Mouse (Mus musculus) R1 (cell line): Measurements from ENCODE around the gene Ppp1r26.

Source experiments
- DNase-seq: peaks from one replicate; pipeline ENCODE4 v3.0.0-alpha.2; 2018; ENCODE audit warnings: low read depth, low spot score

Ppp1r26 gene

DNA sequence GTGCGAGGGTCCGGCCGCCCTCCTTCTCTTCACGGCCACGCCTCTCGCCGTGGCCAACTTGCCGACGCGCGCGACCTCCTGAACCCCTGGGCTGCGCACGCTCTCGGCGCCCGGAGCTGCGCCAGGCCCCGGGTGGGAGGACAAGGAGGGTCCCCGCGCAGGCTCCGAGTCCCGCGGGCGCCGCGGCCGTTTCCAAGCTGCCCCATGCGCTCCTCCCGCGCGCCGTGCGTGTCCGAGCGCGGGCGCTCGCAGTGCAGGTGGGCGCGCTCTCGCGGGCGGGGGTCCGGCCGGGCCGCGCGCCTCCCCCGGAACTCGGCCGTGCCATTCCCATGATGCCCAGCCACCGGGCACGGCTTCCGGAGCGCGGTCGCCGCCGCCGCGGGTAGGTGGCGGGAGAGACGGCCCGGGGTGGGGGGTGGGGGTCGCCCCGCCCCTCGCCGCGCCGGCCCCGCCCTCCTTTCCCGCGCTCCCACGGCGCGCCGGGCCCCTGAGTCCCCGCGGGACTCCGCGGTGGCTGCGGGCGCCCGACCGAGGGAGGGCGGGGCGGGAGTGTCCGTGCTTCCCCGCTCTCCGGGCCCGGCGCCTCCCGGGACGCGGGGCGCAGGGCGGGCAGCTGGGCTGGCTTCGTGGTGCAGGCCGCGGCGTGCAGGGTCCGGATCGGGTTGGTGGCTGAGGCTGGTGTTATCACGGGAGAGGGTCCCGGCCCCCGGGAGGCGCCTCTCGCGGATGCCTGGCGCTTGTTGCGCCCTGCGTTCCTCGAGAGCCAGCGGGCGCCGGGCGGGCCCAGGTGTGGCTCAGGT is at the start of gene Ppp1r26:
Gene Ppp1r26, plus strand, starts transcription at position 286 of the 800 bp plus-strand sequence.
- DNase-seq, result no peak

DNA sequence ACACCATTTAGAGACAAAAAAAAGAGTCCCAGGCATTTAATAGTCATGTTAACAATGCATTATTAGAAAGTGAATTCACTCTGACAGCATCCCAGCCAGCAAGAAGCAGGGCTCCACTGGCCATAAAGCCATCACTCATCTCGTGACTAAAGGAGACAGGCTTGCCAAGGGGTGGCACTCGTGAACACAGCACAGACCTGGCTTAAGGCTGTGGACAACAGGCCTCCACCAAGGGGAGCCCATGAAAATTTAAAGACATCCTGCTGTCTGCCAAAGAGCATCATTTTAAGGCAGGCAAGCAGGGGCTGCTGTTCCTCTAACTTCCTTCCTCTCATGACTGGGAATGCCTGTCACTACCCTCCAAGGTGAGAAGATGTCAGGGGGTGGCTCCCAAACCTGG is 49.7 kb upstream of the Ppp1r26 start:
- DNase-seq, result no peak

DNA sequence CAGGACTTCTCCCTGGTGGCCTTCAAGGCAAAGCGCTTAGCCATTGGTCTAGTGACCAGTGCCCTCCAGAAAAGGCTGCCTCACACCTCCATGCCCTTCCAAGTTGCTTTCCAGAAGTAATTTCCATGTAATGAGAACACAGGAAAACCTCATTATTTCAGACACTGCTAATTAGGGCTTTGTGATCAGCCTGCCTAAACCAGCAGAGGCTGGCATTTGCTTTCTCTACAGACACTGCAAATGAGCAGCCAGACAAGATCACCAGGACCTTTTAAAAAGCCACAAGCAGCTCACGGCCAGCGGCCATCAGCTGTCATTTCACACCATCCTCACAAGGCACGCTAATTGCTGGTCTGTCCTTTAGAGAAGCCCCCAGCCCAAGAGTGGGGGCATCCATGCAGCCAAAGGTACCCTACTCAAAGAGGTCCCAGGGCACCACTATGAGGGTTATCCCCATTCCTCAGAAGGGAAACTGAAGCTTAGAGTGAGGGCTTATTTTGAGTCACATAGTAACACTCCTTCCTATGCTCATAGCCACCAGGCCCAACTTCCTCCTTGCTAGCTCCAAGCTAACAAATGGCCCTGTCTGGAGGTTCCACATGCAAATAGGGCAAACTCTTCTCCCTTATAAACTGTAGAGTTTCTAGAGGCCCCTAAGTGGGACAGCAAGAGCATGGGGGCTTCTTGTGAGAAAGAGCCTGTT is 49.0 kb upstream of the Ppp1r26 start:
- no peak for DNase-seq

DNA sequence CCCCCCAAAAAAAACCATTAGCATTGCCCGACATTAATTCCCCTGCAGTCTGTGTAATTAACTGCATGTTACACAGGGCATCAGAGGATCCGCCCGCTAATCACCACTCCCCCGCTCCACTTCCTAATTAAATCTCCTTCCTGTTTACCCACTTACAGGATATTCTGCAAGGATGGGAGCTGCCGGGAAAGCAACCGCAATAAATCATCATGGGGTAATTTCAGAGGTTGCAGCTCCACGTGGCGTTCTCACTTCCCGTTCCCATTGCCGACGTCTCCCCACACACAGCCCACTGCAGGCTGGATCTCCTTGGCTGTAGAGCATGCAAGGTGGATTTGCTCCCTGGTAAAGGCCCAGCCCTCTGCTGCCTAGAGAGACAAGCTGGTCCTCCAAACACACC is 45.0 kb upstream of the Ppp1r26 start:
- DNase-seq, result no peak

DNA sequence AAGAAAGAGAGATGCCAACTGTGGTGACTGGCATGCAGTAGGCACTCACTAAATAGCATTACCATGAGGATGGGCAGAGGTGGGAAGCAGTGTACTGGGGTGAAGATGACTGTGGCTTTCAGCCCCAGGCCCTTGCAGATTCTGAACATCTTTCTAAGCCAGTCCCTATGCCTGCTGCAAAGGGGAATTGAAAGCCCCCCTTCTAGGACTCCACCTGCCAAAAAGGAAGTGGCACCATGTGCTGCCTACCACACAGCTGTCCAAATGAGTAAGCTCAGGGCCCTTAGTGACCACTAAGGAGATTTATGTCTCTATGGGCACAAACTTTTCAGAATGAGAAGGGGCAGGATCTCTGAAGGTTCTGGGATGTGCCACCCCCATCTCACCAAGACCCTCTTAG is 44.5 kb upstream of the Ppp1r26 start:
- DNase-seq, result no peak

DNA sequence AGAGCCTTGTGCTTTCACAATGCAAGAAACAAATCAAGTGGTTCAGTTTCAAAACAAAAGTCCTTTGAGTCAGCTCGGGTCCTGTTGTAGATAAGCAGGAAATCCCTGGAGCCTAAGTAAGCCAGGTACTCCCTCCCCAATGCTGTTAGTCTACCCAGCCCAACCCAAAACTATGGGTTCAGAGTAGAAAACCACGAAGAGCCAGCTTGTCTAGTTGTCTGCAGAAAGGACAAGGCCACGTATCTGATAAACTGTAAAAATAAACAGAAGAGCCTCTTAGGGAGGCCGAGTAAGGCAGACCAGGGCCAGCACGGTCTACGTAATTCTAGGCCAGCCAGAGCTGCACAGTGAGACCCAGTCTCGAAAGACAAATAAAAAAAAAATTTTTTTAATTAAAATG is 38.8 kb upstream of the Ppp1r26 start:
- no peak for DNase-seq

DNA sequence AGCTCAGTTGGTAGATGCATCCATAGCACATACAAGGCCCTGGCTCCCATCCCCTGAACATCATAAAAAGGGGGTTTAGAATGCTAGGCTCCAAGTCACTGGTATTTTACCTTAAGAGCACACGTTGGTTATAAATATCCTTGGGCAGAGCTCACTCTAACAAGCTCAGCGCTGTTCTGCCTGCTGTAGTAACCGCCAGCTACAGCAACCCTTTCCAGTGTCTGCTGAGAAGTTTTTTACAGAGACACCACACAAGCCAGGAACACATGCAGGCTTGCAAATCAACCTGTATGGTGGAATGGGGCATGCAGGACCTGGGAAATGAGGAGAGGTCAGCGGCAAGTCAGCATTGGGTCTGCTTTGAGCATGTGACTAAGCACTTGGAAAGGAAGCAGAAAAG is 37.5 kb upstream of the Ppp1r26 start:
- no peak for DNase-seq

DNA sequence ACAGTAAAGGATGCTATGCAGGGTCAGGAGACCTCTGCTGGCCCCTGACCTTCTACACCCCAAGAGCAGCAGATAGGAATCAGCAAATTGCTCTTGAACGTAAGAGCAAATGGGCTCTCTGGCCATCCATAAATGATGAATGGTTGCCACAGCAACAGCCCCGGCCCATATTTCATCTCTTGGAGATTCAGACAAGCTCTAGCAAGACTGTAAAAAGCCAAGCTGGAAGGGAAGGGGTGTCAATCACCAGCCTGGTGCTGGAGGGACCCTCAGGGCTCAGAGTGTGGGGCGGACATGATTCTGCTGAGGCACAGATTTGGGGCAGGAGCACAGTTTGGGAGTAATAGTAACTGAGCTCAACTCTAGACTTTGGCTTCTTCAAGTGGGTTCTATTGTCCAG is 37.0 kb upstream of the Ppp1r26 start:
- no peak for DNase-seq

DNA sequence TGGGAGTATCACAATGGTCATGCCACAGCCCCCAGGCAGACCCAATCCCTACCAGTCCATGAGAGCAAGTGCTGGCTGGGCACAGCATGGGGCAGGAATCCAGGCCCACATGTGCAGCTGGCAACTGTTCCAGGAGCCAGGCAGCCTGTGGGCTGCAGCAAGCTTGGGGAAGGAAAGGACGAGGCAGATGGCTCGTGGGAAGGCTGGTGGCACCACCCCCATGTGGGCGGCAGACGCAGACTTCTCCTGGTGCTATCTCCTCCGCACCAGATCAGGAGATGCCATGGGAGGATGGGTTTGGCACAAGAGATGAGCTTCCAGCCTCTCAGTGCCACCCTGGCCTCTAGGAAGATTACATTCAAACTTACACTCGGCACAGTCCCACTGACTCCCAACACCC is 33.7 kb upstream of the Ppp1r26 start:
- DNase-seq, result no peak

DNA sequence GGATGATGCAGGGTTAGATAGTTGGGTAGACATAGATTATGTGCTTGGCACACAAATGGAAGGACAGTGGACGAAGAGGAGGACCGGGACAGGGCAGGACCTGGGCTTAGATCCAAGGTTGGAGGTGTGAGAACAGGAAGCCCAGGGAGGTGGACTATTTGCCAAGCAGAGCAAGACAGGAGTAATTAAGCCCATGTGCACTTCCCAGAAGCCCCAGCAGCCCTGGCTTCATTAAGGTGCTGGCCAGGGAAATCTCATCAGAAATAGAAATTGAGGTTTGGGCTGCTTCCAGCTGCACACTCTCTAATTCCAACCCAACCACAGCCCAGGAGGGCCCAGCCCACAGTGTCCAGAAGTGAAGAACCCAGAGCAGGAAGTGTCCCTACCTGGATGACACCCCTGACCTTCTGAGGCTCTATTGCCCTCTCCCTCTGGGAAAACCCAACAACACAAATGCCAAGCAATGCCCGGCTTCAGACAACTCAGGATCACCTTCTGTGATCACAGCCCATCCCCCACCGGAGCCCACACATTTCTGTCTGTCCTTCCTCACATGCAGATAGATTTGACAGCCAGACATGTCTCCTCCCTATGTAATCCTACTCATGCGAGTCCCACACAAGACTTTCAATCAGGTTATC is 32.4 kb upstream of the Ppp1r26 start:
- DNase-seq, result no peak

DNA sequence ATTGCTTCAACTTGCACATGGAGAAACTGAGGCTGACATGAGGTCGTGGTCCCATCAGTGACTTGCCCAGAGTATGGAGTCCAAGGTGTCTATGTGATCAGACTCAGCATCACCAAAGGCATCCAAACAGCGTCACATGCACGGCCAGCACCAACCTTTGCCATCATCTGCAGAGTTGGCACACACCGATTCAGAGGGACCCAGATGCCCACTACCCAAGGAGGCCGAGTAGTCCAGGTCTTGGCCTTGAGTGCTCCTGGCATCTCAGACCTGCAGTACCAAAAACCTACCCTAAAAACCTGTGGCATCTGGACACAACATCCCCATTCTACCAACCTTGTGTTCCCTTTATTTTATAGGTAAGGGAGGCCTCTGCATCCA is 31.9 kb upstream of the Ppp1r26 start:
- DNase-seq, result no peak

DNA sequence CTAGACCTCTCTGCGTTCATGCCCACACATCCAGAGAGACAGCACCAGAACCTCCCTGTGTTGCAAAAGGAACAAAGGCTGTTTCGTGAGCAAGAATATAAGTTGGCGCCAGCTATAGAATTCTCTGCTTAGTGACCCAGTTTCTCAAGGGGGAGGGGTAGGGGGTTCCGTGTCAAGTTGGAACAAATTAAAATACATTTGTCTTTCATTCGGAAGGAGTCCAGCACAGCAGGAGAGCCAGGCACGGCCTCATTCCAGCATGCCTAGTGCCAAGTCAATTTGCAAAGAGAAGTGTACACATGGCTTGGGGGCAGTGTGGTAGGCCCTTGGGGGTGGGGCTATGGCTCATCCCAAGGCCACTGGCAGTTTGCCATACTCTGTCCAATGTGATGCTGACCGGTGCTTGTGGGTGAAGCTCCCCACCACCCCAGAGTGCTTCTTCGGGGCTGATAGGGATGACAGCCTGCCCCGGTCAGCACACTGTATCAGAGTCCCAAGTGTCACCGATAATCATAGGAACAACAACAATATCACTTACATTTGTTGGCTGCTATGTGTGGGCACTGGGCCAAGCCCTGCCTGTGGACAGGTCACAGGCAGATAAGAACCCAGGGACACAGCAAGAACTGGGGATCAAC is 31.1 kb upstream of the Ppp1r26 start:
- no peak for DNase-seq

DNA sequence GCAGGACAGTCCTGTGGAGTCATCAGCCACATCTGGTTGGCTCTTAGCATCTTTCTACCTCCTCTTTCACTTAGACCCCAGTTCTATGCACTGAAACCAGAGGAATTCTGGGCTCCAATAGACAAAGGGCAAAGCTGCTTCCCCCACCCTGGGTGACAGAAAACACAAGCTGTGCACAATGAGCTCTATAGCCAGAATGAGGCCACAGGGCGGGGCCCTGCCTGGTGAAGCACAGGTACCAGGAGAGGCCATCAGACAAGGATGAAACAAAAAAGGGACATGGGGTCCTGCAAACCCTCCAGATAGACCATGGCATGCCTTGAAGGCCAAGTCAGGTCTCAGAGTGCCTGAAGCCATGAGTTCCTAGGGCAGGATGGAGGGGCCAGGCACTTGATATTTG is 30.1 kb upstream of the Ppp1r26 start:
- DNase-seq, result no peak

DNA sequence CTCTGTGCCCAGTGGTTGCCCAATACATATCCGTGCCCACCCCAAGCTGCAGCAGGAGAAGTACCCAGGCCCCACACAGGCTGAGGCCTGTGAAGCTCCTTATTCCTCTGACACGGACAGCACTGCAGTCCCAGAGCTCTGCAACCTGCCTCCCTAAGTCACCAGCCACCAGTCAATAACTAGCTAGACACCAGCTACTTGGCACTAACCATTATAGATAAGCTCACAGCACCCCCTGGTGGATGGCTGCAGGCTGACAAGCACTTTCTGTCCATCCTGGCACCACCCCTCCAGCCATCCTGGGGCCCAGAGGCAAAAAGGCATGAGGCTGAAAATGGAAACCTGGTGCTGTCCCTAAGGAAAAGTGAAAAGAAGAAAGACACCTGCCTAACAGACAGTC is 28.6 kb upstream of the Ppp1r26 start:
- DNase-seq, result peak; percentile 83

DNA sequence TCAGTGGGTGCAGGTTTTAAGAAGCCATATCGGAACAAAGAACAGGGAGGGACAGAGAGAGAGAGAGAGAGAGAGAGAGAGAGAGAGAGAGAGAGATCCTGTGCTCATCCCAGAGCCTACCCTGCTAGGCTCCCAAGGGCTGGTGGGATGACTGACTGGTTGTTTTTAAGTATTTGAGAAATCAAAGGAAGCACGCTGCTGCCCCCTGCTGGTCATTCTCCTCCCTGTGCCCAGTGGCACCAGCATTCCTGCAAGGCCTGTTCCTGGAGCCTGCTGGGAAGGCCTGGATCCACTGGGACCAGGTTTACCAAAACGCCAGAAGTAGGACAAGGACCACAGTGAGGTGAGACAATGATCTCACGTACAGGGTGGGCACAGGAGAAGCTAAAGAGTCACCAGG is 26.7 kb upstream of the Ppp1r26 start:
- peak; percentile 90 for DNase-seq

DNA sequence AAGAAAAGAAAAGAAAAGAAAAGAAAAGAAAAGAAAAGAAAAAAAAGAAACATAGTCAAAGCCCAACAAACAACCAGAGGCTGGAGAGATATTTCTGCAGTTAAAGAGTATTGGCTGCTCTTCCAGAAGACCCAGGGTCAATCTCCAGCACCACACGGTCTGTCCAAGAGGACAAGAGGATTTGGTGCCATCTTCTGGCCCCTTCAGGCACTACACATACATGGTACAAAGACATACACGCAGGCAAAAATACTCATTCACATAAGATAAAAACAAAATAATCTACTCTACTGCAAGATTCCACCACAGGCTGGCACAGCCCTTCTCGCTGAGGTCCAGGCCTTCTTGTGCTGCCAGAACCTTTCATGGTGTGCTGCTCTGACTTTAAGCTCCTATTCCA is 23.4 kb upstream of the Ppp1r26 start:
- peak; percentile 86 for DNase-seq

DNA sequence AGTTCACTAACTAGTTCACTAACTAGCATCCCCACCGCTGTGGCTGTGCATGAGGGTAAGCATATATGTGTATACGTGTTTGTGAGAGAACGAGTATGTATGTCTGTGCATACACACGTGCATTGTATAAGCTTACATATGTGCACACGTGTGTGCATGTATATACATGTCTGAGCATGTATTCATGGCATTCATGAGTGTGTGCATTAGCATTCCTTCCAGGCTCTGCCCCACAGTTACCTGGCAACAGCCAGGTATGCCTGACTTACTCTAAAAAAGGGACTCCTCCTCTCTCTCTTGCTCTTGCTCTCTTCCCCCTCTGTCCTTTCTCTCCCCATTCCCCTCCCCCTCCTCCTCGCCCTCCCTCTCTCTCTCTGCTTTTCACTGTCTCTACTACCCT is 19.4 kb upstream of the Ppp1r26 start:
- DNase-seq, result peak; percentile 60

DNA sequence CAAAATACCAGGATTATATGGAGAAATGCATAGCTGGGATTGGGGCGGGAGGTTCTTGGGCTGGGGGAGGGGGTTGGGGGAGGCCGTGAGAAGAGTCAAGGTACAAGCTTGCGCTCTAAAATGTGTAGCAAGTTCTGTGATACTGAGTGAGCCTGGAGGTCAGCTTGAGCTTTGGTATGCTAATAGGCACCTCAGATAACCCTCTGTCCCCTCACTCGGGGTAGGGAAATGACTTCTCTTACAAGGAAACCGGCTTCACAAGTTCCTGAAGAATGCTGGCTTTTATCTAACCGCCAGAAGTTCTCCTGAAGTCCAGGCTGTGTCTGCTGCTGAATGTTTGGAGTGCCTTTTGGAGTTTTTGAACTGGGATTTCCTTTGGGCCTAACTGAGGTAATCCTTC is 15.8 kb upstream of the Ppp1r26 start:
- peak; percentile 87 for DNase-seq

DNA sequence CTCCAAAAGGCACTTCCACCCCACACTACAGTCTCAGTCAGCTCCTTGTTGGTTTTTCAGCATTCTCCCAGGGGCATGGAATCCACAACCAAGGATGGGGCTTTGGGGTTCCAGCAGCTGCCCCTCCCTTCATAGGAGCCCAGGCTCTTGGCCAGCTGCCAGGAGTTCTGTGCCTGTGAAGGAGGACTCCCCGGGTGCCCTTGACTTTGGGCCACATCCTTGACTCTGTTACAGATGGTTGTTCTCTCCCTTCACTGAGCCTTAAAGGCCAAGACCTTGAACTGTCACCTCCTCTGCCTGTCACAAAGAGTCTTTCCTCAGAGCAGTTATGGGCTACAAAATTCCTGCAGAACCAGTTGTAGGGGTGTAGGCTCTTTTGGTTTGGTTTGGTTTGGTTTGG is 13.8 kb upstream of the Ppp1r26 start:
- peak; percentile 95 for DNase-seq

DNA sequence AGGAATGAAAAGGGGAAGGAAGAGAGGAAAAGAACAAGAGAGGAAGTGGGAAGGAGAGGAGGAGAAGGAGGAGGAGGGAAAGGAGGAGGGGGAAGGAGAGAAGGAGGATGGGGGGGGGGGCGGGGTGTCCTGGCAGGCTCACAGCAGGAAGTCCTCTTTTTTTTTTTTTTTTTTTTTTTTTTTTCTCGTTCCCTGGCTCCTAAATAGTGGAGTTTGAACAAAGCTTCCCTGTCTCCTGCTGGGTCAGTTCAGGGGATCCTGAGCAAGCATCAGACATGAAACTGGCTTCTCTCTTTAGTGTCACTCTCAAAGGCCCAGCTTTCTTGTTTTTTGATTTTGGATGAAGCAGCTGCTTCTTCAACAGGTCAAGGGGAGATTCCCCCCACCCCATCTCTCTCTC is 13.1 kb upstream of the Ppp1r26 start:
- peak; percentile 40 for DNase-seq

DNA sequence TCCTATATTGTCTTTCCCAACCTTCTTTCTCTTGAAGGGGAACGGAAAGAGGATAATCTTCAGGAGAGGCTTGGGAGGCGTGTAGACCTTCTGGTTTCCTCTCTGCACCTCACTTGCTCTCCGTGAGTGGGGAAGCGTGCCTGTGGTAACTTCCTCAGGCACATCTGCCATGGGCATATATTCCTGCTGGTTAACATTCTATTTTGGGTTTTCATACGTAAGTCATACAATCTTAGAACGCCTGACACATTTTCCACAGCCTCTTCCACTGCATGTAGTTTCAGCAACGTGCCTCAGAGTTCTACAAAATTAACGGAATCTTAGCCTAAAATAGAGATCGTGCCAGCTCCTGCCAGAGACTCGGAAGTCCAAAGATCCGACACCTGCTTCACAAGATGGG is 11.2 kb upstream of the Ppp1r26 start:
- DNase-seq, result no peak

DNA sequence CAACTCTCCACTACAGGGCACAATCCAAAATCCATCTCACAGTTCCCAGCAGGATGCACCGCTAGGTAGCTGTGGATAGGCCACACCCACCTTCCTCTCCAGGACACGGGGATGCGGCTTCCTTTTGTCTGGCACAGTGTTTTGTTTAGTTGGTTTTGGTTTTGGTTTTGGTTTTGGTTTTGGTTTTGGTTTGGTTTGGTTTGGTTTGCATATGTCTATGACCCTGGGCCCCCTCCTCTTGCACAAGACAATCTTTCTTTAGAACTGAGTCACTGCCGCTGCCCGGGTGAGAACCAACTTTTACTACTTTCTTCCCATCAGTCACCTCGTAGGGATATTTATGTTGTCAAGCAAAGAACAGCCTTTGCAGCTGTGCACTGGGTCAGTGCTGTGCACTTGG is 5.8 kb upstream of the Ppp1r26 start:
- peak; percentile 37 for DNase-seq
